Mouse (Mus musculus): ENCODE measurements at regions not wholly inside any gene's neighbourhood (a gene's known extent, or its start where the extent isn't known, plus 50 kb on each side); places are given as distances from the start of the nearest gene placed in this dataset.

GRCm38 (mm10) chr6:117408971-117409783 lies 240.8 kb downstream of the Cxcl12 start:
- TF ChIP-seq CTCF (IDR thresholded peaks at IDR 0.05; ENCODE audit: low read depth, low read length) (no peak), POLR2A (IDR thresholded peaks at IDR 0.05; ENCODE audit: borderline replicate concordance, low read depth, low read length) (no peak)
- Histone ChIP-seq H3K27ac (ENCODE audit: insufficient read depth, low read depth, low read length) (no peak overlapping the region), H3K4me1 (ENCODE audit: control insufficient read depth, insufficient read depth, low read length) (no peaks in the 10 kb centered on the region), H3K4me3 (ENCODE audit: insufficient read depth, low read length) (no peak overlapping the region)

DNA sequence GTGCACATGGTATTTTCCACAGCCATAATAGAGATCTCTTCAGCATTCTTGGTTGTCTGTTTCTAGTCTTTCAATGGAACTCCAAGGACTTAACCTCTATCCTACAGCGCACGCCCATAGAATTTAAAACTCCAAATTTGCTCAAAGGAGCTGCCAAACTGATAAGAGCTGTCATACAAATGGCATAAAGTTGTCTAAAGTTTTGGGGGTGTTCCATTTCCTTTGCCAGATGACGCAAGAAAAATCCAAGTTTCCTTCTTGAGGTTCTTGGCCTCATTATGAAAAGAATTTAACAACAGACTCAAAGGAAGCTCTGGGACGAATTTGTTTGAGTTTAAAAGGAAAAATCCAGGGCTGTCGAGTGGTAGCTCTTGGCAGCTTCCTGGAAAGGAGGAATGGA lies 246.6 kb downstream of the Cxcl12 start:
- Histone ChIP-seq H3K27ac (ENCODE audit: insufficient read depth, low read depth, low read length) (no peak overlapping the region), H3K4me1 (ENCODE audit: control insufficient read depth, insufficient read depth, low read length) (no peaks in the 10 kb centered on the region), H3K4me3 (ENCODE audit: insufficient read depth, low read length) (no peak overlapping the region)
- TF ChIP-seq POLR2A (IDR thresholded peaks at IDR 0.05; ENCODE audit: borderline replicate concordance, low read depth, low read length) (no peak), CTCF (IDR thresholded peaks at IDR 0.05; ENCODE audit: low read depth, low read length) (no peak)

GRCm38 (mm10) chr6:117415901-117416300 lies 247.6 kb downstream of the Cxcl12 start:
- TF ChIP-seq CTCF (IDR thresholded peaks at IDR 0.05; ENCODE audit: low read depth, low read length) (no peak), POLR2A (IDR thresholded peaks at IDR 0.05; ENCODE audit: borderline replicate concordance, low read depth, low read length) (no peak)
- Histone ChIP-seq H3K27ac (ENCODE audit: insufficient read depth, low read depth, low read length) (no peak overlapping the region), H3K4me3 (ENCODE audit: insufficient read depth, low read length) (no peak overlapping the region), H3K4me1 (ENCODE audit: control insufficient read depth, insufficient read depth, low read length) (no peaks in the 10 kb centered on the region)

- H3K4me1 ChIP-seq (ENCODE audit: control insufficient read depth, insufficient read depth, low read length): no peaks in the 10 kb centered on the region
- no peak for TF ChIP-seq CTCF (IDR thresholded peaks at IDR 0.05; ENCODE audit: low read depth, low read length)
- TF ChIP-seq POLR2A (IDR thresholded peaks at IDR 0.05; ENCODE audit: borderline replicate concordance, low read depth, low read length): no peak
- no peak overlapping the region for H3K27ac ChIP-seq (ENCODE audit: insufficient read depth, low read depth, low read length)
- H3K4me3 ChIP-seq (ENCODE audit: insufficient read depth, low read length): no peak overlapping the region
These were observed 248.1 kb downstream of the Cxcl12 start for GRCm38 (mm10) chr6:117416461-117416860.

GRCm38 (mm10) chr6:117422846-117423573 lies 254.7 kb downstream of the Cxcl12 start:
- Histone ChIP-seq H3K4me1 (ENCODE audit: control insufficient read depth, insufficient read depth, low read length) (peaks cover 11% of the 10 kb centered on the region), H3K4me3 (ENCODE audit: insufficient read depth, low read length) (no peak overlapping the region), H3K27ac (ENCODE audit: insufficient read depth, low read depth, low read length) (no peak overlapping the region)
- TF ChIP-seq CTCF (IDR thresholded peaks at IDR 0.05; ENCODE audit: low read depth, low read length) (no peak), POLR2A (IDR thresholded peaks at IDR 0.05; ENCODE audit: borderline replicate concordance, low read depth, low read length) (no peak)

DNA sequence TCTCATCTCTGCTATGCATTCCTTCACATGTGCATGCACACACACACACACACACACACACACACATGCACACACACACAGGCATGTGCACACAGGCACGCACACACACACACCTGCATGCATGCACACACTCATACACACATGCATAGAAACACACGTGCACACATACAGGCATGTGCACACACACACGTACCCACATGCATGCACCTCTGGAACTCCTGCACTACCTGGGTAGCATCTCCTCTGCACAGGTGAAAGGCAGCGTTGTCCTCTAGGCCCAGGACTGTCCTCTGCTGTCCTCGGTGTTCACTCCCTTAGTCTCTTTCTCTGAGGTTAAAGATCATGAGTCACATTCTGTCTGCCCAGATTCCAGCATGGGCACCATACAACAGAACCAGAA lies 258.0 kb downstream of the Cxcl12 start:
- no peak overlapping the region for H3K4me3 ChIP-seq (ENCODE audit: insufficient read depth, low read length)
- H3K27ac ChIP-seq (ENCODE audit: insufficient read depth, low read depth, low read length): no peak overlapping the region
- TF ChIP-seq CTCF (IDR thresholded peaks at IDR 0.05; ENCODE audit: low read depth, low read length) (no peak), POLR2A (IDR thresholded peaks at IDR 0.05; ENCODE audit: borderline replicate concordance, low read depth, low read length) (no peak)
- peaks cover 40% of the 10 kb centered on the region for H3K4me1 ChIP-seq (ENCODE audit: control insufficient read depth, insufficient read depth, low read length)

GRCm38 (mm10) chr6:117427351-117428142 lies 259.2 kb downstream of the Cxcl12 start:
- Histone ChIP-seq H3K4me1 (ENCODE audit: control insufficient read depth, insufficient read depth, low read length) (peaks cover 49% of the 10 kb centered on the region), H3K4me3 (ENCODE audit: insufficient read depth, low read length) (no peak overlapping the region), H3K27ac (ENCODE audit: insufficient read depth, low read depth, low read length) (peak overlapping the region; percentile 58)
- TF ChIP-seq POLR2A (IDR thresholded peaks at IDR 0.05; ENCODE audit: borderline replicate concordance, low read depth, low read length) (0 out of 2 replicates have a peak, but pooled peaks have one; percentile 19), CTCF (IDR thresholded peaks at IDR 0.05; ENCODE audit: low read depth, low read length) (no peak)

DNA sequence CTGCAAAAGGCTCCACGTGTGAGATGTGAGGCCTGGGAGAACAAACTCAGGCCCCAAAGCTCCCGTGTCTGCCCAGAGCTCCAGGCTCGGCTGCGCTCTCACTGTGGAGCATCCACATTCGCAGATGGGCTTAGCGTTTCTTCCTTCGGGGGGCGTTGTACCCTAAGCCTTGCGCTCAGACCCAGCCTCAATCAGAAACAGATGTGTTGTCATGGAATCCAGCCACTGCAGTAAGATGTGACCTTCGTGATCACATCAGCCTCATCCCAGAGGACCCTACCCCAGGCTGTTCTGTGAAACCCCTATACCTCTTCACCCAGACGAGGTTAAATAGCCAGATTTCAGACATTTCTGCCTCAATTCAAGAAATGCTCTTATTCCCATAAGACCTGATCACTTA lies 260.1 kb downstream of the Cxcl12 start:
- peak overlapping the region; percentile 58 for H3K27ac ChIP-seq (ENCODE audit: insufficient read depth, low read depth, low read length)
- TF ChIP-seq CTCF (IDR thresholded peaks at IDR 0.05; ENCODE audit: low read depth, low read length) (peak; percentile 16; the same call in 1 of the 2 replicates), POLR2A (IDR thresholded peaks at IDR 0.05; ENCODE audit: borderline replicate concordance, low read depth, low read length) (0 out of 2 replicates have a peak, but pooled peaks have one; percentile 41)
- no peak overlapping the region for H3K4me3 ChIP-seq (ENCODE audit: insufficient read depth, low read length)
- H3K4me1 ChIP-seq (ENCODE audit: control insufficient read depth, insufficient read depth, low read length): peaks cover 52% of the 10 kb centered on the region
